Mouse (Mus musculus): ENCODE measurements around the gene Erbb4. TPM values are rescaled to one million over a fixed set of nuclear protein-coding genes. Genes with fewer than 3 reads are reported as not detected.

The Erbb4 gene
- polyA plus RNA-seq, 1 experiment: 0.26 TPM

GRCm38 (mm10) chr1:68964127-68964526, 143.7 kb downstream of the Erbb4 start:
- Histone ChIP-seq H3K4me3 (replicated peaks; ENCODE audit: extremely low read depth, low read depth, low read length) (no peak overlapping the region), H3K4me1 (ENCODE audit: control insufficient read depth, insufficient read depth, low read length) (no peaks in the 10 kb centered on the region)
- no peak for DNase-seq
- TF ChIP-seq CTCF (IDR thresholded peaks at IDR 0.05; ENCODE audit: insufficient read depth, low read length) (no peak), POLR2A (IDR thresholded peaks at IDR 0.05; ENCODE audit: borderline replicate concordance, extremely low read depth, low read depth, low read length) (no peak)

GRCm38 (mm10) chr1:68961365-68962116, 146.3 kb downstream of the Erbb4 start:
- DNase-seq: no peak
- no peak for TF ChIP-seq POLR2A (IDR thresholded peaks at IDR 0.05; ENCODE audit: borderline replicate concordance, extremely low read depth, low read depth, low read length)
- TF ChIP-seq CTCF (IDR thresholded peaks at IDR 0.05; ENCODE audit: insufficient read depth, low read length): no peak
- WGBS: 56% methylated on average over 2 of the region's 2 CpGs
- H3K4me1 ChIP-seq (ENCODE audit: control insufficient read depth, insufficient read depth, low read length): no peaks in the 10 kb centered on the region
- H3K4me3 ChIP-seq (replicated peaks; ENCODE audit: extremely low read depth, low read depth, low read length): no peak overlapping the region

DNA sequence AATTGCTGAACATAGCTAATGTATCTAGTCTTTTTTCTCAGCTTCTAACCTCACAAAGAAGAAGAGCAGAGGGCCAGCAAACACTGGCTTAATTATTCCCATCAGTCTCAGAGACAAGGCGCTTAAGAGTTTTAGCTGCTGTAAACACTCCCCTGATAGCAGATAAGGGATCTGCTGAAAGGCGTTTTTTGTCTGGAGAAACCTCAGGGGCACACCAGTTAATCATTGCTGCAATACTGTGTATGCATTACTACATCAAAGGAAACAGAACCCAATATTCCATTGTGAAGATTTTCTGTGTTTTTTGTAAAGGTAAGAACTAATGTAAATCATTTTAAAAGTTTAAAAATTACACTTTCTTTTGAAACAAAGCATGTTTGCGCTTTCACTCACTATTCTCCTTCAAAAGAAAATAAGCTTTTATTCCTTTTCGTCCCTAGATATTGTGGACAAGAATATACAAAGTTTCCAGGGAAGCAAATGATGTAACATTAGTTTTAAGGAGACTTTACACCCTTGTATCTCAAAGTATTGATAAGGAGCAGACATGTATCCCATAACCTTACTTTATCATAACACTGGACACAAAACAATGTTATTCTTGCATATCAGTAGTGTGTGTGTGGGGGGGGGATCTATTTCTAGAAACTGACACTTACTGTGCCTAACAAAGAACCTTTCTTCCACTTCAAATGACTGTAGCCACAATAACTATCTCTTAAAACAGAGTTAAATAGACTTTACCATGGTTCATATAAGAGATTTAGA, 150.9 kb downstream of the Erbb4 start:
- TF ChIP-seq POLR2A (IDR thresholded peaks at IDR 0.05; ENCODE audit: borderline replicate concordance, extremely low read depth, low read depth, low read length): no peak
- TF ChIP-seq CTCF (IDR thresholded peaks at IDR 0.05; ENCODE audit: insufficient read depth, low read length): no peak
- WGBS: 33% methylated on average over 4 of the region's 4 CpGs
- Histone ChIP-seq H3K4me3 (replicated peaks; ENCODE audit: extremely low read depth, low read depth, low read length) (no peak overlapping the region), H3K4me1 (ENCODE audit: control insufficient read depth, insufficient read depth, low read length) (no peaks in the 10 kb centered on the region)
- no peak for DNase-seq

DNA sequence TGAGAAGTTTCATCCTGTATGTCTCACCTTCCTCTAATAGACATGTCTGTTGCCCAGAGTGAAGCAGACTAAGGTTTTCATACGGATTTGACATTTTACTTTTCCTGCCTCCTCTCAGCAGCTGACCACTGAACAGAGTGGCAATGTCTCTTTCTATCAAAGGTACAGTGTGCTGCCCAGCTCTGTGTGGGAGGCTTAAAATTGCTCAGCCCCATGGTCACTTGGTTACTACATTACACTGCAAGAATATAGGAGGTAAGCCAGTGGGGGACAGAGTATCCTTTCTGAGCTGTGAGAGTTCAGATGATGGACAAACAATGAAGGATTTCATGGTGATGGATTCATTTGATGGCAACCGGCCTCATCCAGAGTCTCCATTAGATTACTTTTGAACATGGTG, 152.4 kb downstream of the Erbb4 start:
- TF ChIP-seq CTCF (IDR thresholded peaks at IDR 0.05; ENCODE audit: insufficient read depth, low read length) (no peak), POLR2A (IDR thresholded peaks at IDR 0.05; ENCODE audit: borderline replicate concordance, extremely low read depth, low read depth, low read length) (no peak)
- WGBS: 59% methylated on average over 2 of the region's 2 CpGs
- Histone ChIP-seq H3K4me3 (replicated peaks; ENCODE audit: extremely low read depth, low read depth, low read length) (no peak overlapping the region), H3K4me1 (ENCODE audit: control insufficient read depth, insufficient read depth, low read length) (no peaks in the 10 kb centered on the region)
- no peak for DNase-seq

DNA sequence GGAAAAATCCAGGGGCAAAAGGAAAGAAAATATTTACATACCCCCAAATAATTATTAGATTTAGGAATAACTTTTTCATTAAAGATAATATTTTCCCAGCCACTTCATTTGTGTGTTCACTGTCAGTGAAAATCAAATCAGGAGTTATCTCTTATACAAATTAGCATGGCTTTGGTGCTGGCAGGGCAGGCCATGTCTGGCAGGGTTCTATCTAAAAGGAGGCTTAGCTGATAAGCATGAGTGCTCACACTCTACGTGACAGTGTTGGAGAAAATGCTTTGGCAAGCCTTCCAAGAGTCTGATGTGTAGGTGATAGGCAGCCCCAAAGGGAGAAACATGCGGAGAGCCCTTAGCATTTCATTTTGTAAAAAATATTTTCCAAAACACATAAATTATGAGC, 164.7 kb downstream of the Erbb4 start:
- no peak overlapping the region for H3K4me3 ChIP-seq (replicated peaks; ENCODE audit: extremely low read depth, low read depth, low read length)
- TF ChIP-seq CTCF (IDR thresholded peaks at IDR 0.05; ENCODE audit: insufficient read depth, low read length): no peak
- no peak for TF ChIP-seq POLR2A (IDR thresholded peaks at IDR 0.05; ENCODE audit: borderline replicate concordance, extremely low read depth, low read depth, low read length)
- H3K4me1 ChIP-seq (ENCODE audit: control insufficient read depth, insufficient read depth, low read length): no peaks in the 10 kb centered on the region
- no peak for DNase-seq
- WGBS: 27% methylated on average over 2 of the region's 2 CpGs

DNA sequence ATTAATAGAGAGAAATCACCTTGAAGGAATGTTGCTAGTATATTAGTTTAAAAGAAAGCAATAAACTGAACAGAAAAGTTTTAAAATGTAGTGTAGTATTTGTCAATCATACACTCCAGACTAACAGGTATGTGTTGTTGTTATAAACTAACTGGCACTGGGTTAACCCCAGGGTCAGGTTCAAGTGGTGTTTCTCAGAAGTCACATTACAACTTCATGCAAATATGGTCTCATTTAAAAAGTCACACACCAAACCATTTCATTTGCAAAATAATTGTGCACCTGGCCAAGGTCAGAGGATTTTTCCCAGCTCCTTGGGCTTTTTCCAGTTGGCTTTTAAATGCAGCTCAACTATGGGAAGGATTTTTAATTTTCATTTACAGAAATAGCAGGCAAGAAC, 173.1 kb downstream of the Erbb4 start:
- no peak for DNase-seq
- Histone ChIP-seq H3K4me3 (replicated peaks; ENCODE audit: extremely low read depth, low read depth, low read length) (no peak overlapping the region), H3K4me1 (ENCODE audit: control insufficient read depth, insufficient read depth, low read length) (no peaks in the 10 kb centered on the region)
- TF ChIP-seq CTCF (IDR thresholded peaks at IDR 0.05; ENCODE audit: insufficient read depth, low read length): no peak
- TF ChIP-seq POLR2A (IDR thresholded peaks at IDR 0.05; ENCODE audit: borderline replicate concordance, extremely low read depth, low read depth, low read length): no peak

DNA sequence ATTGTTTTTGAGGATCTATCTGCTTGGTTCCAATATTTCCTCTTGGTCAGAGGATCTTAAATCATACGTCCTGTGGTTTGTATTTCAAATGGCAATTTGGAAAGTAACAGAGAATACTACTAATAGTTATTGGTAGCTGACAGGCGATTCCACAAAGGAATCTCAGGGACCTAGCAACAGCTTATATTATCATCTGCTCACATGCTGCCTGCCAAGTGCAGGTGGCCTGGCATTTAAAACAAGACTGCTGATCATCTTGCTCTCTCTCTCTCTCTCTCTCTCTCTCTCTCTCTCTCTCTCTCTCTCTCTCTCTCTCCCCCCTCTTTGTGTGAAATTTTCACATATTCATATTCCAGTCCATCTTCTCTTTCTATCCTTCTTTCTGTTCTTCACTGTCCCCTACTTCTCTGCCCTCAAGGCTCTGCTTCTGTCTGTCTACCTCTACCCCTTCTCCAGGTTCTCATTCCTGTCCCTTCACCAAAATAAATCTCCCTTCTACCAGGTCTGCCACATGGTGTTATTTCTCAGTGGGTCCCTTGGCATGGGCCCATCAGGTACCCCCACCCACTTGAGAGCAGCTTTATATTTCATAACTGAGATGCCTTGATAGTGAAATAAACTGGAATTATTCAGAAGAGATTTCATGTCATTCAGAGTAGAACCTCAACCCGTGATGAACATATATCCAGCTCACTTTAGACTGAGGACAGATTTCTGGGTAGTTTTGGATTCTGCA, 174.4 kb downstream of the Erbb4 start:
- Histone ChIP-seq H3K4me1 (ENCODE audit: control insufficient read depth, insufficient read depth, low read length) (no peaks in the 10 kb centered on the region), H3K4me3 (replicated peaks; ENCODE audit: extremely low read depth, low read depth, low read length) (no peak overlapping the region)
- TF ChIP-seq CTCF (IDR thresholded peaks at IDR 0.05; ENCODE audit: insufficient read depth, low read length): no peak
- no peak for TF ChIP-seq POLR2A (IDR thresholded peaks at IDR 0.05; ENCODE audit: borderline replicate concordance, extremely low read depth, low read depth, low read length)
- 74% methylated on average over 3 of the region's 3 CpGs for WGBS
- DNase-seq: no peak

GRCm38 (mm10) chr1:68917828-68918227, 190.0 kb downstream of the Erbb4 start:
- 70% methylated on average over 3 of the region's 3 CpGs for WGBS
- Histone ChIP-seq H3K4me3 (replicated peaks; ENCODE audit: extremely low read depth, low read depth, low read length) (no peak overlapping the region), H3K4me1 (ENCODE audit: control insufficient read depth, insufficient read depth, low read length) (no peaks in the 10 kb centered on the region)
- TF ChIP-seq POLR2A (IDR thresholded peaks at IDR 0.05; ENCODE audit: borderline replicate concordance, extremely low read depth, low read depth, low read length) (no peak), CTCF (IDR thresholded peaks at IDR 0.05; ENCODE audit: insufficient read depth, low read length) (no peak)
- no peak for DNase-seq

GRCm38 (mm10) chr1:68892041-68892440, 215.8 kb downstream of the Erbb4 start:
- DNase-seq: no peak
- WGBS: 76% methylated on average over 2 of the region's 2 CpGs

More at GRCm38 (mm10) chr1:68892041-68892440, 215.8 kb downstream of the Erbb4 start:
- Histone ChIP-seq H3K4me3 (replicated peaks; ENCODE audit: extremely low read depth, low read depth, low read length) (no peak overlapping the region), H3K4me1 (ENCODE audit: control insufficient read depth, insufficient read depth, low read length) (no peaks in the 10 kb centered on the region)
- TF ChIP-seq POLR2A (IDR thresholded peaks at IDR 0.05; ENCODE audit: borderline replicate concordance, extremely low read depth, low read depth, low read length): no peak
- no peak for TF ChIP-seq CTCF (IDR thresholded peaks at IDR 0.05; ENCODE audit: insufficient read depth, low read length)
